ENCODE assay signal across 26 mouse cellular contexts in the genomic region with DNA sequence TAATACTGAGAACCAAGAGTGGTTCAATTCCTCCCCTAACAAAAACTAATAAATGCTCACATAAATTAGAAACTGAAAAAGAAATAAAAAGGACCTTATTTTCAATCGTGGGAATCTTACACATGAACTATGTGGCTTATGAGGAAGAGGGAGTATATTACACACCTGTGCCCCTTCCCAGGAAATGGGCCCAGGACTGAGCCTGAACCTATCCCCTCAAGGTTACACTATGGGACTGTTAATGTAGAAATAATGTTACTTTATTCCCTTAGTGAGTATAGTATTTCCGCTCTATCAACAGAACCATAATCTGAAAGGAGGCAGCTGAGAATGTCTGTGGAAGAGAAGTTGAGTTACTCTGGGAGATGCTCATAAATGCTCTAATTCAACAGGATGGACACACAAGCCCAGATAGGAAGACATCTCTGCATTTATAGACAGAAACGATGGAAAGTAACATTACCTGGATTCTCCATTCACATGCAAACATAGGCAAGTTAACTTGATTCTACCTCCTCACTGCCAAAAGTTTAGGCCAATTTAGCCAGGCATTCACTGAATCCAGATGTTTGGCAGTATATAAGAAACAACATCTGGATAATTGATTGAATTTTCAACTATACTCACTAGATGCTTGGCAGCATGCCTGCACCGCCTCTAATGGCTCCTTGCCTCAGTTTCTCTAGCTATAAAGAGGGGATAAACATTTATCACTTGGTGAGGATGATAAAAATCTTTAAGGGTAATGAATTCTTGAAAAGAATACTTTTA.
"Had no signal": no experiment of that assay in that cellular context is flagged by ENCODE, and none has a peak within 500 bp of the region (broad histone marks: within the 10 kb centered on the region; RNA-seq: fewer than 3 reads in every experiment).

No protein-coding gene starts in this region.

- H3K36me3 ChIP-seq: heart, embryonic 10.5 days; heart, embryonic 12.5 days; hindbrain, embryonic 10.5 days; hindbrain, embryonic 12.5 days; intestine, embryonic 15.5 days; liver, embryonic 12.5 days had no signal

- H3K27ac ChIP-seq: gastrocnemius, adult 2 months; heart, embryonic 10.5 days; hindbrain, embryonic 10.5 days; hindbrain, embryonic 12.5 days; hindbrain, embryonic 14.5 days; intestine, embryonic 15.5 days; layer of hippocampus, adult 2 months; left cerebral cortex, adult 2 months; limb, embryonic 12.5 days; liver, embryonic 12.5 days; liver, embryonic 14.5 days had no signal

- H3K9me3 ChIP-seq: heart, embryonic 10.5 days; heart, embryonic 12.5 days; hindbrain, embryonic 10.5 days; hindbrain, embryonic 12.5 days; intestine, embryonic 15.5 days; limb, embryonic 12.5 days; liver, embryonic 12.5 days had no signal

- H3K4me3 ChIP-seq: gastrocnemius, adult 2 months; heart, embryonic 10.5 days; heart, embryonic 12.5 days; hindbrain, embryonic 10.5 days; hindbrain, embryonic 12.5 days; intestine, embryonic 15.5 days; layer of hippocampus, adult 2 months; left cerebral cortex, adult 2 months; limb, embryonic 12.5 days; liver, embryonic 12.5 days had no signal

- H3K27me3 ChIP-seq: heart, embryonic 12.5 days; hindbrain, embryonic 12.5 days; intestine, embryonic 15.5 days; limb, embryonic 12.5 days; liver, embryonic 12.5 days had no signal

- H3K4me1 ChIP-seq: heart, embryonic 10.5 days; heart, embryonic 12.5 days; hindbrain, embryonic 10.5 days; hindbrain, embryonic 12.5 days; intestine, embryonic 15.5 days; limb, embryonic 12.5 days; liver, embryonic 12.5 days had no signal

- DNase-seq: gastrocnemius, adult 2 months; gastrocnemius, postnatal 10 days; gastrocnemius, postnatal 25 days; heart, adult 18-20 months; heart, postnatal 10 days; heart, postnatal 4 days; kidney, adult 18-20 months; kidney, adult 8-10 months; kidney, postnatal 10 days; kidney, postnatal 25 days; kidney, postnatal 4 days; liver had no signal

- H3K4me2 ChIP-seq: heart, embryonic 12.5 days; hindbrain, embryonic 12.5 days; hindbrain, embryonic 14.5 days; intestine, embryonic 15.5 days; limb, embryonic 12.5 days; liver, embryonic 12.5 days had no signal

- ATAC-seq: hindbrain, embryonic 16.5 days; inflammation-experienced regulatory T-cells, adult 6 months; intestine, embryonic 15.5 days; intestine, postnatal 0 days; liver, embryonic 12.5 days had no signal

- H3K9ac ChIP-seq: heart, embryonic 12.5 days; hindbrain, embryonic 12.5 days; hindbrain, embryonic 14.5 days; intestine, embryonic 15.5 days; limb, embryonic 12.5 days; liver, embryonic 12.5 days; liver, embryonic 14.5 days had no signal
